Mouse (Mus musculus): ENCODE measurements around the gene Ssh1. TPM values are rescaled to one million over a fixed set of nuclear protein-coding genes. Genes with fewer than 3 reads are reported as not detected.

The Ssh1 gene
- polyA plus RNA-seq, 1 experiment from 2014 or later: 16.6 TPM

DNA sequence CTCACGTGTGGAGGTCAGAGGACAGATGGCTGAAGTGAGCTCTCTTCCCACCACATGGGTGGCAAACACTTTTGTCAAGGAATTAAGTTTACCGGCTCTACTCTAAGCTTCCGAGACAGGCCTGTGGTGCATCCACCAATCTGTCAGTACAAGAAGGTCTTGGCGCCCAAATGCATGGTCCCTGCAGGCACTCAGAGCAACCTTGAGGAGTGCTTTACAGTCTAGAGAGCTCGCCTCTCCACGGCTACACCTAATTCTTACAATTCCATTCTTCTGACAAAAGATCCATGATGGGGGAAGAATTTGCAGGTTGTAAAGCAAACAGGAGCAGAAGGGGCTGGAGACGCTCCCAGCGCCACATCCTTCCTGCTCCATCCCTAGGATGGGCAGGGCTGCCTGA is 17.1 kb downstream of the Ssh1 start:
- H3K27me3 ChIP-seq: no peaks in the 10 kb centered on the region
- H3K4me1 ChIP-seq: peaks cover 65% of the 10 kb centered on the region
- ATAC-seq (ENCODE audit: borderline replicate concordance, extremely low read depth, low FRiP score, low TSS enrichment): no peak
- H3K9me3 ChIP-seq: no peaks in the 10 kb centered on the region
- WGBS: 54% methylated on average over 8 of the region's 8 CpGs
- no peak overlapping the region for H3K4me2 ChIP-seq
- no peak overlapping the region for H3K9ac ChIP-seq
- H3K36me3 ChIP-seq: 0 out of 2 replicates have a peak, but pooled peaks cover 4% of the 10 kb centered on the region
- no peak overlapping the region for H3K4me3 ChIP-seq
- peak overlapping the region; percentile 93 for H3K27ac ChIP-seq

DNA sequence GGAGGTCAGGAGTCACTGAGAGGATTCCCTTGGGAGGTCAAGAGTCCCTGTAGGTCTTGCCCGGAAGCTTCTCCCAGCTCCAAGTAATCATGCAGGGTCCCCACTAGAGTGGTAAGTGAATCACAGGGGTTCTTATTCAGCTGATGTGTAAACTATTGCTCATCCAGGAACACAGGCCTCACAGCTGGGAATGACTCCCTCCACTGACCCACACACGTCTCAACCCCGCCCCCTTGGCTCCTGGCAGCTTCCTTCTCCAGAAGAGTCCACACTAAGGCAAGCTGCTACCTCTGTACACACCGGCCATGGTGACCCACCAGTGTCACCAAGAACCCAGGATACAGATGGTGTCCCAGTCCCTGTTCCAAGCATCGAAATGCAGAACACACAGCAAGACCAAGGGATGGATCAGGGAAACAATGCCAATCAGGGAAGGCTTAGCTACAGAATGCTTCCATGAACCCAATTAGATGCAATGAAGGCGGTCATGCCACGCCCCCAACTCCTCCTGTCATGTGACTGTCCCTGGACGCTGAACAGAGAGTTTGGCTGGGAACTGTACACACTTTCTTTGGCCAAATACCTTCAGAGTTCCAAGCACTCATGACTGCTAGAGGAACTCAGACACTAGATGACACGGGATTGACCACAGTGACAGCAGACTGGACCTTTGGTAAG is 18.0 kb downstream of the Ssh1 start:
- Histone ChIP-seq H3K27ac (peak overlapping the region; percentile 93), H3K4me1 (peaks cover 65% of the 10 kb centered on the region)
- 40% methylated on average over 9 of the region's 9 CpGs for WGBS

DNA sequence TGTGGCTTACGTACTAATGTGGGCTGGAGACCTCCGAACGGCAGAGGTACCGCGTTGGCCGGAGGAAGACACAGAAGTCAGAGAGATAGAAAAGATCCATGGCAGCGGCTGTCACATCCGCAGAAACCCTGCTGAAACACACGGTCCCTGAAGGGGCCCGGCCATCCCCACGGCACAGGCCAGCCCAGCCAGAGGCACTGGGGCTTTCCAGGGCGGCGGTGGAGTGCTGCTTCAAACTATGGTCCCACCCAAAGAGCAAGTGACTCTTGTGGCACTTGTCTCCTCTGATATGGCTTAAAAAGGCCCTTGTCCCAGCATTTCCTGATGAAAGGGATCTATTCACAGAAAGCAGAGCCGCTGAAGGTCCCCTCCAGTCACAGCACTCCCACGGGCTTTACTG is 19.1 kb downstream of the Ssh1 start:
- H3K4me1 ChIP-seq: peaks cover 65% of the 10 kb centered on the region
- 38% methylated on average over 15 of the region's 15 CpGs for WGBS
- H3K4me2 ChIP-seq: peak overlapping the region; percentile 48
- H3K27me3 ChIP-seq: no peaks in the 10 kb centered on the region
- no peaks in the 10 kb centered on the region for H3K9me3 ChIP-seq
- peak; percentile 35; the same call in 1 of the 2 replicates for ATAC-seq (ENCODE audit: borderline replicate concordance, extremely low read depth, low FRiP score, low TSS enrichment)
- peak overlapping the region; percentile 93 for H3K27ac ChIP-seq
- peaks cover 11% of the 10 kb centered on the region; the same call in 1 of the 2 replicates for H3K36me3 ChIP-seq
- H3K9ac ChIP-seq: peak overlapping the region; percentile 19; the same call in 1 of the 2 replicates
- H3K4me3 ChIP-seq: peak overlapping the region; percentile 30

More for the DNA sequence above, 18.0 kb downstream of the Ssh1 start:
- Histone ChIP-seq H3K27me3 (no peaks in the 10 kb centered on the region), H3K9me3 (no peaks in the 10 kb centered on the region), H3K4me3 (no peak overlapping the region), H3K36me3 (0 out of 2 replicates have a peak, but pooled peaks cover 4% of the 10 kb centered on the region), H3K4me2 (0 out of 2 replicates have a peak overlapping the region, but pooled peaks have one; percentile 12), H3K9ac (no peak overlapping the region)
- peak; percentile 53; the same call in 1 of the 2 replicates for ATAC-seq (ENCODE audit: borderline replicate concordance, extremely low read depth, low FRiP score, low TSS enrichment)

DNA sequence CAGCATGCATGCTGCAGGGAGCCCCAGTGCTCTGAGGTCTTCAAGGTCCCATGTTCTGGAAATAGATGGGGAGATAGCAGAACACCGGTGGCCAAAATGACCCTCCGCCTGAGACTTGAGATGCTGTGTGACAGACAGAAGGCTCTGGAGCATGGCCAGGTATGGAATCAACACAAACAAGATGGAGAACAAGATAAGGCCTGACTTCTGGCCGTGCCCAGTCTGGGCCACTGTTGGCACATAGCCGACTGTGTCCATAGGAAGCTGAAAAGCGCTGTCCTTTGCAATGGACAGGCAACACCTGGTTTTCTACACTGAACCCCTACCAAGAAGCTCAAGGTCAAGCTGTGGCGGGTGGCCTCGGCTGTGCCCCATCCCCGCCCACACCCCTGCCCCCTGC is 19.9 kb downstream of the Ssh1 start:
- H3K27ac ChIP-seq: peak overlapping the region; percentile 93
- peaks cover 65% of the 10 kb centered on the region for H3K4me1 ChIP-seq
- peak overlapping the region; percentile 19; the same call in 1 of the 2 replicates for H3K9ac ChIP-seq
- no peaks in the 10 kb centered on the region for H3K9me3 ChIP-seq
- no peak for ATAC-seq (ENCODE audit: borderline replicate concordance, extremely low read depth, low FRiP score, low TSS enrichment)
- H3K4me2 ChIP-seq: peak overlapping the region; percentile 48
- 51% methylated on average over 8 of the region's 8 CpGs for WGBS
- H3K4me3 ChIP-seq: peak overlapping the region; percentile 30
- peaks cover 18% of the 10 kb centered on the region for H3K36me3 ChIP-seq
- no peaks in the 10 kb centered on the region for H3K27me3 ChIP-seq

DNA sequence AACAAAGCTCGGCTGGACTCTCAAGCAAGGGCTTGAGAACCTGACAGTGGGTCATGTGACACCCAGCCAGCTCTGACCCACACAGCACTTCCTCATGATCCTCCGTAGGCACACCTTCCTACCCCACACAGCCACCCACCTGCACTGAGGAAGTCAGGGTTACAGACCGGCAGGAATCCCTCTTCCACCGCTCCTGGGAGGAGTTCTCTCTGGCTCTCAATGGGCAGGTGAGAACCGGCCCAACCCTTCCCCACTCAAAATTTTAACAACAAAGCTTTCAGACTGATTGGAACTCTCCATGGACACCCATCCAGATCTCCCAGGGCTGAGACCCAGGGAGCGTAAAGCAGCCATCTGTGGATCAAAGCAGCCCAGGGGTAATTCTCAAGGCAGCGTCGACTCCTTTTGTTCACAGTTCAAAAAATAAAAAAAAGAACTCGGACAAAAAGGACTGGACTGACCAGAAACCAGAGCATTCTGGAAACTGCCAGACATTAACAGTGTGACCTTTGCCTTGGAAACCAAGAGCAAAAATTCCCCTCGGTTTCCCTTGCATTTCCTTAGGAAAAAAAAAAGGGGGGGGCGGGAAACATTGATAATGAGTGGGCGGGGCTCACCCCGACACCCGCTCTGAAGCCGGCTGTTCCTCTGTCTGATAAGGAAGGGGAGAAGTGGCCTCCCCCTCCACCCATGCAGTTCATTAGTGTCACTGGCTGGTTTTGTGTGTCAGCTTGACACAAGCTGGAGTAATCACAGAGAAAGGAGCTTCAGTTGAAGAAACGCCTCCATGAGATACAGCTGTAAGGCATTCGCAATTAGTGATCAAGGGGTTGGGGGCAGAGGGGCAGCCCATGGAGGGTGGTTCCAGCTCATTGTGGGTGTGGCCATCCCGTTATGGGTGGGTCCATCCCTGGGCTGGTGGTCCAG is 20.8 kb downstream of the Ssh1 start:
- Histone ChIP-seq H3K9ac (no peak overlapping the region), H3K36me3 (peaks cover 21% of the 10 kb centered on the region), H3K4me1 (peaks cover 60% of the 10 kb centered on the region), H3K27ac (peak overlapping the region; percentile 93), H3K4me3 (peak overlapping the region; percentile 11; the same call in 1 of the 2 replicates), H3K4me2 (peak overlapping the region; percentile 48), H3K27me3 (no peaks in the 10 kb centered on the region), H3K9me3 (no peaks in the 10 kb centered on the region)
- 16% methylated on average over 18 of the region's 18 CpGs for WGBS
- ATAC-seq (ENCODE audit: borderline replicate concordance, extremely low read depth, low FRiP score, low TSS enrichment): no peak

DNA sequence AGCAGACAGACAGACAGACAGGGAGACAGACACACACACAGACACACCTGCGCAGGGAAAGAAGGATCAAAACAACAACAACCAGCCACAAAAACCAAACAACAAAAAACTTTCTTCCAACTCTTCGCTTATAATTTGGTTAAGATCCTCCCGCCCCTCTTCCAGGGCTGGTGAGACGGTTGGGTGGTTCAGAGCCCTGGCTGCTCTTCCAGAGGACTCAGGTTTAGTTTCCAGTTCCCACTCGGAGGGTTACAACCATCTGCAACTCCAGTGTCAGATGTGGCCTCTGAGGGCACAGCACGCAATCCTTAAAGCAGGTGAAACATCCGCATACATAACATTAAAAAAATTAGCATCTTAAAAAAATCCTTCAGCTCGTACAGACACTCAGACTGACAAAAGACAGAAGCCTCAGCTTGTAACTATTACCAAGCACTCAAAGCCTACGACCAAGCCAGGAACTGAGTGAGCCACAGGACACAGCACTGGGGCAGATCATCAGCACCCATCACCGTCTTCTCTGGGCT is 22.2 kb downstream of the Ssh1 start:
- Histone ChIP-seq H3K9me3 (no peaks in the 10 kb centered on the region), H3K27ac (peak overlapping the region; percentile 93; the same call in 1 of the 2 replicates), H3K4me3 (no peak overlapping the region), H3K27me3 (no peaks in the 10 kb centered on the region), H3K9ac (no peak overlapping the region), H3K36me3 (peaks cover 24% of the 10 kb centered on the region), H3K4me2 (no peak overlapping the region), H3K4me1 (peaks cover 50% of the 10 kb centered on the region)
- WGBS: 82% methylated on average over 10 of the region's 10 CpGs
- ATAC-seq (ENCODE audit: borderline replicate concordance, extremely low read depth, low FRiP score, low TSS enrichment): no peak

DNA sequence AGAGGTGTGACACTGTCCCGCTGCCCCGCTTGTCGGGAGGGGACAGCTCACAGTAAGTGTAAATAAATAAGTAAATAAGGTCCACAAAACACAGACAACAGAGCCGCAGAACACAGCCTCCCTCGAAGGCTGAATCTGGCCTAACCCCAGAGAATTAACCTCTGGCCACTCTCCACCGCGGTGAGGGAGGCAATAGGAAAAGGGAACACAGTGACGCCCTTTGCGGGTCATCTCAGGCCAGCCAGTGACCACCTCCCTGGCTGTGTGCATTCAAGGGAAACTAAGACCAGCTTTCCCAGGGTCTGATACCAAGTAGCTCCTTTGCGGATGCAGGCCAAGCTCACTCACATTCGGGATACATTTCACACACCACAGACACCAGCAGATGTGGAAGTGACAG is 25.3 kb downstream of the Ssh1 start:
- Histone ChIP-seq H3K27me3 (no peaks in the 10 kb centered on the region), H3K9me3 (no peaks in the 10 kb centered on the region), H3K9ac (no peak overlapping the region), H3K27ac (no peak overlapping the region), H3K4me1 (peaks cover 23% of the 10 kb centered on the region), H3K4me2 (no peak overlapping the region), H3K4me3 (no peak overlapping the region), H3K36me3 (peaks cover 51% of the 10 kb centered on the region)
- WGBS: 75% methylated on average over 11 of the region's 11 CpGs
- no peak for ATAC-seq (ENCODE audit: borderline replicate concordance, extremely low read depth, low FRiP score, low TSS enrichment)

DNA sequence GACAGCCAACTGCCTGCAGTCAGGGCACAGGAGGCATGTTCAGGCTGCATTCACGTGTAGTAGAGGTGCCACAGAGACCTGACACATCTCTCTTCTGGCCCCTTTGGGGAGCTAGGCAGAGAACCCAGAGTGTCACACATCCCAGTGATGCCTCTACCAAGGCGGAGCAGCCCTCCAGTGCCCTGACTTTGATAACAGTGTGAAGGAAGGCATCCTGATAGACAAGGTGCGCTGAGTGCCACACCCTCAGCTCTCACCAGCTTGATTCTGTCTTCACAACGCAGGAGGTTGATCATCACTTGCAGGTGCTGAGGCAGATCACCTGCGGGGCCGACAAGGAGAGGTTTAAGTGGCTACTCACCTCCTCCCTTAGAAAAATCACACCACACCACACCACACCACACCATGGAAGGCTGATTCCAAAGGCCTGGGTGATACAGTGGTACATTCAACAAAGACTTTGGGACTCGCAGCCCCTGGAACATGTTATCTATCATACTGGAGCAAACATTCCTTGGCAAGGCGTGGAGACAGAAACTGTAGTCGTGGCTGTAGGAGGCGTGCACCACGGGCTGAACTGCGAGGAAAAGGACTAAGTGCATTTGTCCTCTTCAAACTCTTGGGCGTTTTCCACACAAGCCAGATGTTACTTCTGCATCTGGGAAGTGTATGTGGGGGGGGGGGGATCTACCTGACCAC is 27.1 kb downstream of the Ssh1 start:
- no peak overlapping the region for H3K9ac ChIP-seq
- H3K27me3 ChIP-seq: no peaks in the 10 kb centered on the region
- H3K4me2 ChIP-seq: no peak overlapping the region
- H3K9me3 ChIP-seq: no peaks in the 10 kb centered on the region
- no peak overlapping the region for H3K27ac ChIP-seq
- peaks cover 14% of the 10 kb centered on the region; the same call in 1 of the 2 replicates for H3K4me1 ChIP-seq
- 68% methylated on average over 13 of the region's 13 CpGs for WGBS
- H3K36me3 ChIP-seq: peaks cover 51% of the 10 kb centered on the region
- H3K4me3 ChIP-seq: no peak overlapping the region
- ATAC-seq (ENCODE audit: borderline replicate concordance, extremely low read depth, low FRiP score, low TSS enrichment): no peak

DNA sequence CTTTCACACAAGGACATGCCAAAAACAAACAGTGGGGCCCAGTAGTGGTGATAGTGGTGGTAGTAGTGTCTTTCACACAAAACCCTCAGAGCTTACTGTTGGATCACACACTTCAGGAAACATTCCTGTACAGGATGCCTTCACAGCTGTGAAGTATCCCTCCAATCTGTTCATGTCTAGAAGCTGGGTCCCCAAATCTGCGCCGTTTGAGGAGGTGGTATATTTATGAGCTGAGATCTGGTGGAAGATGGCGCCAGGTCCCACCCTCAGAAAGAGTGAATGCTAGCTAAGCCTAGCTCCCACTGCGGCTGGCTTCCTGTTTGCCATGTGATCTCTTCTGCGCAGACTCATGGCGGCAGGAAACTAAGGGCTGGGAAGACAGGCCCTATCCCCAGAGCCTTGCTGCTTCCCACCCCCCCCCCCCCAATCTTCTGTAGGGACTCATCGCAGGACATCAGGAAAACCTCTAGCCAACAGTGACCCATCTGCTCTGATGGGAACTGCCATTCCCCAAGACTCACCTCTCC is 28.0 kb downstream of the Ssh1 start:
- ATAC-seq (ENCODE audit: borderline replicate concordance, extremely low read depth, low FRiP score, low TSS enrichment): no peak
- H3K36me3 ChIP-seq: peaks cover 56% of the 10 kb centered on the region
- H3K27me3 ChIP-seq: no peaks in the 10 kb centered on the region
- no peak overlapping the region for H3K4me3 ChIP-seq
- 87% methylated on average over 7 of the region's 7 CpGs for WGBS
- H3K4me1 ChIP-seq: peaks cover 15% of the 10 kb centered on the region; the same call in 1 of the 2 replicates
- H3K9me3 ChIP-seq: no peaks in the 10 kb centered on the region
- H3K27ac ChIP-seq: no peak overlapping the region
- H3K4me2 ChIP-seq: no peak overlapping the region
- H3K9ac ChIP-seq: no peak overlapping the region

DNA sequence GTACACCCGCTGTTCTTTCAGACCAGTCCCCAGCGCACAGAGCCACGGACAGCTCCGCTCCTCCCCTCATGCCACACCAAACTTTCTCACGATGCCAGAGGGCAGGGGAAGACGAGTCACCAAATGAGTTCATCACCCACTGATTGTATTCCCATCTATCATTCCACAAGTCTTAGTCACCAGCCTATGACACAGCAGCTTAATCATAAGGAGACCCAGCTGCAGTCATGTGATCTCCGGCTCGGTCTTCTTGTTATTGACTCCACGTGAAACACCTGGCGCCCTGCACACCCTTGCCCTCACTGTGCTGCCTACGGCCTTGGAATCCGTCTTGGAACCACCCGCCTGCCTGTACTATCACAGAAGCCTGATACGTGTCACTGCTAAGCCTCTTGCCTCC is 28.7 kb downstream of the Ssh1 start:
- no peak overlapping the region for H3K4me3 ChIP-seq
- no peak overlapping the region for H3K4me2 ChIP-seq
- 78% methylated on average over 14 of the region's 14 CpGs for WGBS
- H3K27me3 ChIP-seq: no peaks in the 10 kb centered on the region
- H3K9ac ChIP-seq: no peak overlapping the region
- H3K36me3 ChIP-seq: peaks cover 54% of the 10 kb centered on the region
- no peak overlapping the region for H3K27ac ChIP-seq
- H3K9me3 ChIP-seq: no peaks in the 10 kb centered on the region
- ATAC-seq (ENCODE audit: borderline replicate concordance, extremely low read depth, low FRiP score, low TSS enrichment): no peak
- peaks cover 20% of the 10 kb centered on the region for H3K4me1 ChIP-seq

DNA sequence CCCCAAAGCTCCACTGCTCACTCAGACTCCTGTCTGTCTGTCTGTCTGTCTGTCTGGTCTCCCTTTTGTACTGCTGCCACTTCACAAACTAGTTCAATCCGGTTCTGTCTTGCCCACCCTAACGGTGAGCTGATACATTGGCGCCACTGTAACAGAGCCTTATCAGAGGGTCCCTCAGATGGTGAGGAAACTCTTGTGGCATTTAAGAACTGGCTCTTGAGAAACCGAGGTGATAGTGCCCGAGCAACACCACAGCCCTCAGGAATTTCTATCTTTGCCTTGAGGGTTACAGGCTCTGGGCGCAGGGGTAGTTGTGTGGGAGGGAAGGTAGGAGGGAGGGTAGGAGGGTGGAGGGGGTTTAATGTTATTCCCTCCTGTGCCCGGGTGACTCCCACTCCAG is 31.9 kb downstream of the Ssh1 start:
- Histone ChIP-seq H3K4me2 (no peak overlapping the region), H3K4me3 (no peak overlapping the region), H3K9ac (no peak overlapping the region), H3K27ac (peak overlapping the region; percentile 72), H3K9me3 (no peaks in the 10 kb centered on the region), H3K4me1 (peaks cover 34% of the 10 kb centered on the region), H3K36me3 (peaks cover 42% of the 10 kb centered on the region), H3K27me3 (no peaks in the 10 kb centered on the region)
- peak; percentile 32; the same call in 1 of the 2 replicates for ATAC-seq (ENCODE audit: borderline replicate concordance, extremely low read depth, low FRiP score, low TSS enrichment)
- 55% methylated on average over 7 of the region's 7 CpGs for WGBS

Measured in lung, embryonic 15.5 days (tissue).